Mouse (Mus musculus) lung, postnatal 0 days (tissue): Measurements from ENCODE around the gene Cep63.

Source experiments
- CTCF ChIP-seq: IDR thresholded peaks from 2 replicates; pipeline ENCODE4 v1.5.1; 2016; ENCODE audit warnings: antibody characterized with exemption, mild to moderate bottlenecking
- EP300 ChIP-seq: IDR thresholded peaks from 2 replicates; pipeline ENCODE4 v1.6.1; 2016; ENCODE audit warnings: antibody characterized with exemption, mild to moderate bottlenecking, control low read depth

- TF ChIP-seq CTCF, result no peak
- TF ChIP-seq EP300, result 0 out of 2 replicates have a peak, but pooled peaks have one; percentile 16
Measured at GRCm38 (mm10) chr9:102551771-102552170, 74.6 kb downstream of the Cep63 start.
